Mouse (Mus musculus): ENCODE measurements around the gene Klhl26.

Klhl26 gene

DNA sequence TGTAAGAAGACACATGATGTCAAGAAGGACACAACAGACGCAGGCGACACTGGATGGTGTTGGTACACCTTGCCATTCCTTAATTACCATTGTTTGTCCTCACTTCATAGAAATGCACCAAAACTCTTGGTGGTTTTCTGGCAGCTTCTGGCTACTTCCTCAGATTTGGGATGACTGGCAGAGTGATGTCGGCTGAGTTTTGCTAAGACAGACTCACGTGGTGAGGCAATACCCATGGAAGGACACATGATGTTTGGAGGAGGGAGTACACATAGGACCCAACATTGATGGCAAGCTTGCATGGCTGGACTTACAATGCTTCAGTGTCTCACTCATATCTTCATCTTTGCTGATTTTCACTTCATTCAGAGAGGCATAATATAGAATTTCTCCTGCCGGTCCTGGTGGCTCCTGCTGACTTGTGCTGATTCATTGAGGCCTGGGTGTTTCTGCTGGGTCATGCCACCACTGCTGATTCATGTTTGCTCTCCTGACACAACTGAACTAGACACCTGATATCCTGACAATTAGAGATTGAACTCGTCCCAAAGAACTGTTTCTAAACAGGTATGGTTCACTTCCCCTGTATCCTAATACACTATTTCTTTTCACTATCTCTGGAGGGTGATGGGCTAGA lies 62.3 kb downstream of the Klhl26 start:
- DNase-seq (ENCODE audit: low spot score in 2 of 2): no peak

DNA sequence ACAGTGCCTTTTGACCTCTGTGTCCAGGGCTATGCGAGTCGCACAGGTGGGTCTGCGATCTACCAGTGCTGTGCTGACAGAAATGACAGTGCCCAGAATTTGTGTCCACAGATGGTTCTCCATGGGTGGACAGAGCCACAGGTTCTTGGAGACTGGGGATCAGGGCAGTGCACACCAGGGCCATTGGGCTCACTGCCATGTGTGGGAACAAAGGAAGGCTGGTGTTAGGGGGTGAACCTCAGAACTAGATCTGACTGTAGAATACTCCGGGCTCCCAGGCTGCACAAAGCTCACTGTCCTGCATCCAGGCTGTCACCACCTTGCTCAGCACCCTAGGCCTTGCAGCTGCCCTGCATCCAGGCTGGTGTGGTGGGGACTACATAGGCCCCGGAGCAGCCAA lies 66.5 kb downstream of the Klhl26 start:
- DNase-seq (ENCODE audit: low spot score in 2 of 2): no peak

DNA sequence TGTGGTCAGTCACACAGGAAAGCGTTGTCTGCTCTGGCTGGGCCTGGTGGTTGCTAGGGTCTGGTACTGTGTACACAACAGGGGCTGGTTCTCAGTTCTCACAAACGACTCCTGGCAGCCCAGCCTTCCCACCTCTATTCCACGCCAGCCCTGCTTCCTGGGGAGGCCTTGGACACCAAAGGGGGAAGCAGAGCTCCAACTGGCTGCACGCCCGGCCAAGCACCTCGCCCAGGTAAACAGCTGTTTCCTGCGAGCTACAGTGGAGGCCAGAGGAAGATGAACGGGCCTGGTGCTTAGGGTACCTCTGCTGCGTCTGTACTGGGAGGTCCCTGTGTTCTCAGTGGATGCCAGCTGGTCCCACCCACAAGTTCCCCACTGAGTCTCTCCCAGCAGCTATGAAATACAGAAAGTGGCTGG lies 67.3 kb downstream of the Klhl26 start:
- no peak for DNase-seq (ENCODE audit: low spot score in 2 of 2)

DNA sequence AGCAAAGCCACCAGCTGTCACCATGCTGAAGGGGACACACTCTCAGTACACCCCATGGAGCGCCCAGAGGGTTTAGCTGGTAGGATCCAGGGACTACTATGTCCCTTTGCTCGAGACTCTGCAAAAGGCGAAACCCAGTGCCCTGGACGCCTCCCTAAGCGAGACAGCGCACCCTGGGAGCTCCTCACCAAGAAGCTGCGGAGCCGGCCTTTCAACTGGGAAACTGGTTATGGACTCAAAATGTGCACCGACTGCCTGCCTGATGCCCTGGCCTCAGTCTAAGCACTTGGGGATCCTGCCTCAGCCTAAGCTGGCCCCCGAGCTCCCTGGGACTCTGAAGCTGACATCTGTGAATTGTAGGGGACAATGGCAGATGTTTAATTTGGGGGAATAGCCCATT lies 67.7 kb downstream of the Klhl26 start:
- DNase-seq (ENCODE audit: low spot score in 2 of 2): no peak

DNA sequence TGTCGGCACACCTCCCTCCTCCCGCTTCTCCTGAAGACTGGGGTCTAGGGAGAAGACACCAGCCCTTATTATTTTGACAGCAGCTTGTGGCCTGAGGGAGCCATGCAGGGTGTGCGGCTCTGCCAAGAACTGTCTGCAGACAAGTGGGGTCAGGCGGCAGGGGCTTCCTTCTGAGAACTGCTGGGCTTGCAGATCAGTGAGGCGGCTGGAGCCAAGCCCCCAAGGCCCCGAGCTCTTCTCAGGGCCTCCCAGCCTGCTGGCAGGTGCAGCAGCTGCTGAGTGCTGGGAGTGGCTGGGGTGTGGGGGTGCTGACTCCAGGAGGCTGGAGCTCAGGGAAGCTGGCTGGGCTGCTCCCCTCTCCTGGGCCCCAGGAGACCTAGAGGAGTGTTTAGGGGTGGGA lies 68.5 kb downstream of the Klhl26 start:
- DNase-seq (ENCODE audit: low spot score in 2 of 2): peak in 1 of 2 experiments; percentile 51

DNA sequence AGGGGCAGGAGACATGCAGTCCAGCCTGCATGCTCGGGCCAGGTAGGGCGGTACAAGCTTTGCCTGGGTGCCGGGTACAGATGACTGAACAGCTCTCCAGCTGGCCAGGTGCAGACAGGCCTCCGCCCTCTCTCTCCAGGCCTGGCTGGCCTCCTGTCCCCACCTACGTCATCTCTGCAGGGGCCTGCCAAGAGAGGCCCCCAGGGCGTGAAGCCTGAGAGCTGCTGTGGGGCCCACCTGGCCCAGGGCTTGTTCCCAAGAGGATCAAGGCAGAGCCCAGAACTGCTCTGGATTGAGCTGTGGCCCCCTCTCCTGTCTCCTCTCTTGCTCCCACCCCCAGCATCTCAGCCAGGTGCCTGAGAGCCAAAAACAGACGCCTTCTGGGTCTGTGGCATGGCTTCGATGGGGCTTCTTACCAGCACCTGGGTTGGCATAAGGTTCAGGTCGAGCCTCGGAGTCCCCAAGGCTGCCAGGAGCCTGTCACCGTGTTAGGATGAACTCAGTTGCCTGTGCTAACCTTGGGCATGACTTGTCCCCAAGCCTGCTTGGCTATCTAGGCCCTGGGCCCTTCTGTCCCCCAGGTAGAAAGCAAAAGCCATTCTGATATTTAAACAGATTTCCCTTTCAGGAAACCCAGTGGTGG lies 70.2 kb downstream of the Klhl26 start:
- DNase-seq (ENCODE audit: low spot score in 2 of 2): no peak

DNA sequence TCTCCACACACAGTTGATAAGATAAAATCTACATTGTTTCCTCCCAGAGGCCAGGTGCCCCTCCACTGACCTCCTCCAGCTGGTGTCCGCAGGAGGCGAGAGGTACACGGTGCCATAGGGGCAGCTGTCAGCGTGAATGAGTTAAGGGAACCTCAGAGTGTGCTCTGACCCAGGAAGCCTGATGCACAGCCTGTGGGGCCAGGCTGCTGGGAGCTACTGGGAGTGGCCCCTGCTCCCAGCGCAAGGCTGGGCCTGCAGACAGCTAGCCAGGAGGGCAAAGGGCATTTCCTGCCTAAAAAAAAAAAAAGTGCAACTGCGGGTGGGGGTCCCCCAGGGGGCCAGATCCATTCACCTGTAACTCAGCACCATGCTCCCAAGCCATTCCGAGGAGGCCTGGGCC lies 71.6 kb downstream of the Klhl26 start:
- no peak for DNase-seq (ENCODE audit: low spot score in 2 of 2)

DNA sequence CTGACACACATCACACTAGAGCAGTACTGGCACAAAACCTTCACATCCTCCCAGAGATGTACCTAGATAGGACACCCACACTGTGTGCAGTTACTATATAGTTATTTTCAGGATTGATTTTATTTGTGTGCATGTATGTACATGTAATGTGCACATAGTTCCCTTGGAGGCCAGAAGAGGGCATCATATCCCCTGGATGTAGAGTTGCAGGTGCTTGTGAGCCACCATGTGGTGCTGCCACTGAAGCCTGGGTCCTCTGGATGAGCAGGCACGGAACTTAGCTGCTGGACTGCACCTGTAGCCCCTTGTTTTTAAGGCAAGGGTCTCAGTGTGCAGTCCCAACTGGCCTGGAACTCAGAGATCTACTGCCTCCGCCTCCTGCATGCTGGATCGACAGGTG lies 72.6 kb downstream of the Klhl26 start:
- DNase-seq (ENCODE audit: low spot score in 2 of 2): no peak

Measured in cerebellum, postnatal 4 days (tissue).